Mouse (Mus musculus) hindbrain, embryonic 14.5 days (tissue): ENCODE data around the gene 1700028J19Rik. TPM values are rescaled to one million over a fixed set of nuclear protein-coding genes. Genes with fewer than 3 reads are reported as not detected.

Experiments used
- ATAC-seq: fragments of 200-750 bp; cut with Nextera tagmentation; 2 replicates; pipeline ENCODE4 v1.8.0; 2017; ENCODE audit warnings: moderate number of reproducible peaks, mild to moderate bottlenecking, moderate TSS enrichment, moderate library complexity; ENCODE audit not compliant: low FRiP score
- DNase-seq: peaks from one replicate; pipeline ENCODE4 v3.0.0-alpha.2; 2015; ENCODE audit warnings: low spot score
- H3K27ac ChIP-seq: fragments of 300-500 bp; sonication (generic); 2 replicates; pipeline ENCODE4 v1.5.1; 2014; ENCODE audit warnings: mild to moderate bottlenecking, moderate library complexity
- H3K27me3 ChIP-seq: fragments of 300-500 bp; sonication (generic); 2 replicates; pipeline ENCODE4 v1.6.1; 2014; ENCODE audit warnings: mild to moderate bottlenecking, low read length, mixed read lengths; ENCODE audit not compliant: control insufficient read depth, insufficient read depth
- H3K36me3 ChIP-seq: fragments of 300-500 bp; sonication (generic); replicated peaks from 2 replicates; pipeline ENCODE4 v1.6.1; 2014; ENCODE audit not compliant: control insufficient read depth, insufficient read depth
- H3K4me1 ChIP-seq: fragments of 300-500 bp; sonication (generic); replicated peaks from 2 replicates; pipeline ENCODE4 v1.6.1; 2014; ENCODE audit warnings: antibody characterized with exemption, low read length, mixed read lengths; ENCODE audit not compliant: control insufficient read depth, insufficient read depth
- H3K4me2 ChIP-seq: fragments of 300-500 bp; sonication (generic); replicated peaks from 2 replicates; pipeline ENCODE4 v1.6.1; 2014; ENCODE audit warnings: mild to moderate bottlenecking, moderate library complexity
- H3K4me3 ChIP-seq: fragments of 300-500 bp; sonication (generic); replicated peaks from 2 replicates; pipeline ENCODE4 v1.5.1; 2014; ENCODE audit warnings: mild to moderate bottlenecking, low read length
- H3K9ac ChIP-seq: fragments of 300-500 bp; sonication (generic); 2 replicates; pipeline ENCODE4 v1.6.1; 2014
- H3K9me3 ChIP-seq: fragments of 300-500 bp; sonication (generic); 2 replicates; pipeline ENCODE4 v1.6.1; 2016; ENCODE audit warnings: low read length; ENCODE audit not compliant: control insufficient read depth
- WGBS: fragments of 180-500 bp; shearing (Covaris S2); extraction: QIAGEN DNeasy Blood & Tissue Kit; methylation state at CpG from one replicate; pipeline ENCODE4 v1.1.7; 2014; 5-methylcytosine and 5-hydroxymethylcytosine counted together
- polyA plus RNA-seq: library from polyadenylated mRNA; unstranded; fragments of >200 nt; fragmentation: Nextera tagmentation; extraction: Ambion mirVana; gene quantifications from 2 replicates; pipeline ENCODE4 v1.2.1, GENCODE M21; 2014

1700028J19Rik gene
- polyA plus RNA-seq: 1.6 and 1.8 TPM in 2 replicates

DNA sequence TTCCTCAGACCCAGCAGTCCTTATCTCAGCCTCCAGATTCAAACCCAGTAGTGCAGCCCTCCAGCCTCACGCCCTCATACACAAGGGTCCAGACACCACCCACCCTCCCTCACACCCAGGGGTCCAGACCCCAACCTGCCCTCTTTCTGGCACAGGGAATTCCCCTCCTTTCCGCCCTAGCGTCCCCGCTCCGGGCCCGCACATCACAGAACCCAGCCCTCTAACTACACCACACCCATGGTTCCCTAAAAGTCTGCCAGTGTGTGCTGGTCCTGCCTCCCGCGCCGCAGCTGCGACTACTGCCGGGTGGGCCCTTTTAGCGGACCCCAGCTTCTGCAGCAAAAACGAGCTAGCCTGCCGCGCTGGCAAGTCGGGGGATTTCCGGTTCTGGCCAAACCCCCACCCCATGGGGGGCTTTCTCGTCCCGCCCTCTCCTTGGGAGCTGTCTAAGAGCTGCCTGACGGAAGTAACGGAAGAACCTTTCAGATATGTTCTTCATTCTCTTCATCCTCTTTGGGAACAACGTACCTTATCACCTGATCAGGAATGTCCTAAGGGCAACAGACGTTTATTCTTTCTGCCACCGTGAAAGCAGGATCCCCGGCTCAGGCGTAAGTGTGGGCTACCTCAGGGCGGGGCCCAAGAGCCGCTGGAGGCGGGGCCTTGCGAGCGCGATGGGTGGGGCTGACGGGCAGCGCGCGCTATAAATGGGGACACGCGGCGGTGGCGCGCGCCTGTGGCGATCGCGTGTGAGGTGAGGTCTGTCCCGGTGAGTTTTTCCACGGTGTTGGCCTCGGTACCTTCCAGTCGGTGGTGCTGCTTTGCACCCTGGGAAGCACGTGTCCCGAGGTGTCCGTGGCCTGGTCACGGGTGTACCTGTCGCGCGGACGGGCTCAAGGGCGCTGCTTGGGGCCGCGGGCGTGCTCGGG, at the start of gene 1700028J19Rik, which contains the start of gene 2410002F23Rik:
1700028J19Rik (minus strand) TSS at position 641 of the 929 bp plus-strand sequence.
2410002F23Rik (plus strand) TSS at position 668 of the 929 bp plus-strand sequence.
- WGBS: under 1% methylated on average over 62 of the region's 62 CpGs
- Histone ChIP-seq H3K9ac (peak within 1 kb of the TSS; percentile 96), H3K9me3 (no peaks in the 10 kb centered on the region), H3K36me3 (peaks cover 36% of the 10 kb centered on the region), H3K27me3 (no peaks in the 10 kb centered on the region), H3K4me2 (peak within 1 kb of the TSS; percentile 74), H3K27ac (peak within 1 kb of the TSS; percentile 96), H3K4me1 (peaks cover 13% of the 10 kb centered on the region), H3K4me3 (peak within 1 kb of the TSS; percentile 86)
- ATAC-seq (peak; percentile 89), DNase-seq (peak; percentile 96)

DNA sequence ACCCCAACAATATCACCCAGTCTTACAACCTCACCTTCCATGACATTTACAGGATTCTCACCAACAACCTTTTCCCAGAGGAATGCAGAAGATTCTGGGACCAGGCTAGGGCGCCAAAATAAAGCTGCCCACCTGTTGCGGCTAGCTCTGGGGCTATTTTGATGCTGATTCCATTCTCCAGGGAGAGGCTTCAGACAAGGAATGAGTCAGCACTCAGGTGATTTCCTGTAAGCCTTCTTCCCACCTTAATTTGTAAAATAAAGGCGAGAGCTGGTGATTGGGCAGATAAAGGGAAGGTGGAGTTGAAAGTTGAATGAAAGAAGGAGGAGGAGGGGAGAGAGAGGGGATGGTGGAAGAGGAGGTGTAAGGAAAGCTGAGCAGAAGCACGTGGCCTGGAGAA, 44.9 kb upstream of the 1700028J19Rik start:
- no peaks in the 10 kb centered on the region for H3K4me1 ChIP-seq
- H3K9ac ChIP-seq: no peak overlapping the region
- H3K27ac ChIP-seq: no peak overlapping the region
- no peaks in the 10 kb centered on the region for H3K36me3 ChIP-seq
- ATAC-seq (no peak), DNase-seq (no peak)
- WGBS: 49% methylated on average over 4 of the region's 4 CpGs
- H3K4me3 ChIP-seq: no peak overlapping the region
- H3K27me3 ChIP-seq: no peaks in the 10 kb centered on the region
- no peak overlapping the region for H3K4me2 ChIP-seq
- peaks cover 4% of the 10 kb centered on the region; the same call in 1 of the 2 replicates for H3K9me3 ChIP-seq

DNA sequence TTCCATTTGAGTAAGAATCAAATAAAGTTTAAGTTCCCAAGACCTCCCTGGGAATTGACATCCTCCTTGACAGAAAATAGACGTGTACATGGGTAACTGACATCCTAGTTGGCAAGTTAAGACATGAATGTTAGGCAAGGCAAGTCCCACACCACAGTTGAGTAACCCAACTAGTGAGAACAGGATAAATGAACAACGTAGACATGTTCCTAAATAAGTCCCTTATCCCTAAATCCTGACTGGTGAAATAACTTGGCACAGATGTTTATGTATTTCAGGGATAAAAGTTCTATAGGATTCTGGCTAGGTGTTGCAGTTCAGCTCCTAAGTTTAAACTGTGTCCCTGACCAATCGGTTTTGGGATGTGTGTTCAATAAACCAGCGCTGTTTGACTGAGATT, 44.5 kb upstream of the 1700028J19Rik start:
- no peaks in the 10 kb centered on the region for H3K36me3 ChIP-seq
- H3K27me3 ChIP-seq: no peaks in the 10 kb centered on the region
- DNase-seq (no peak), ATAC-seq (no peak)
- H3K4me3 ChIP-seq: no peak overlapping the region
- H3K4me1 ChIP-seq: no peaks in the 10 kb centered on the region
- WGBS: 83% methylated on average over 4 of the region's 4 CpGs
- peaks cover 4% of the 10 kb centered on the region; the same call in 1 of the 2 replicates for H3K9me3 ChIP-seq
- no peak overlapping the region for H3K27ac ChIP-seq
- no peak overlapping the region for H3K4me2 ChIP-seq
- no peak overlapping the region for H3K9ac ChIP-seq

DNA sequence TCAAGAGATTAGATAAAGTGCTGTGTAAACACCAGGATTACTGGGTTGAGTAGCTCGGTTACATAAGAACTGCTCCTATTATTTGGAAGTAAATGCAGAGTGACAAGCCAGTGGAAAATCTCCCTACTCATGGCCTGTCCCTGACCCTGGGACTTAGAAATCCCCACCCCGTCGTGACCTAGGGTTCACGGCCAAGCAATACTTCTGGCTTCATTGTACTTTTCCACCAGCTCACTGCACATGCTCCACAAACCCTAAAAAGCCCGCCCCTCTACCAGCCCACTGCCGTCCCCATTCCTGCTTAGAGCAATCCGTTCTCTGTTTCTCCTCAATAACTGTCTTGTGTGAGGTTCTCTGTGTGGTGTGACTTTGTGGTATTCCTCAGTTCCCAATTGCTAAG, 41.3 kb upstream of the 1700028J19Rik start:
- Histone ChIP-seq H3K27ac (no peak overlapping the region), H3K9ac (no peak overlapping the region), H3K4me1 (no peaks in the 10 kb centered on the region), H3K27me3 (no peaks in the 10 kb centered on the region), H3K9me3 (peaks cover 4% of the 10 kb centered on the region; the same call in 1 of the 2 replicates), H3K36me3 (no peaks in the 10 kb centered on the region), H3K4me2 (no peak overlapping the region), H3K4me3 (no peak overlapping the region)
- DNase-seq: no peak
- ATAC-seq: no peak
- 73% methylated on average over 7 of the region's 7 CpGs for WGBS

DNA sequence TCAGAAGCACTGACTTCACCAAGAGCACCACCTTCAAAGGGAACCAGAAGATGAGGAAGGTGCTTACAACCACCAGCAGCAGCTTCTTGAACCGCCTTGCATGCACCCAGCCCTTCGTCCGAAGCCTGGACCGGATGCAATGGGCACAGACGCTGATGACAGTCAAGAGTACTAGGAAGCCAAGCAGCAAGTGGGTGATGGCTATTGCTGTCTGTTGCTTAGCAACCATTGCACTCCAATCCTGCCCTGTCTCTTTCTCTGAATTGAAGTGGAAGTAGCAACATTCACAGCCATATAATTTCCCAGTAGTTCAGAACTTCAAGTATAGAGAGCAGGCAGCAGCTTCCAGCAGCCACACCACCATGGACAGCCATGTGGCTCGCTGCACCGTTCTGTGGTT, 35.1 kb upstream of the 1700028J19Rik start:
- Histone ChIP-seq H3K4me2 (no peak overlapping the region), H3K9ac (no peak overlapping the region), H3K4me1 (no peaks in the 10 kb centered on the region), H3K4me3 (no peak overlapping the region), H3K27ac (no peak overlapping the region), H3K27me3 (no peaks in the 10 kb centered on the region), H3K36me3 (no peaks in the 10 kb centered on the region), H3K9me3 (no peaks in the 10 kb centered on the region; the same call in 1 of the 2 replicates)
- WGBS: 67% methylated on average over 7 of the region's 7 CpGs
- DNase-seq (no peak), ATAC-seq (no peak)

DNA sequence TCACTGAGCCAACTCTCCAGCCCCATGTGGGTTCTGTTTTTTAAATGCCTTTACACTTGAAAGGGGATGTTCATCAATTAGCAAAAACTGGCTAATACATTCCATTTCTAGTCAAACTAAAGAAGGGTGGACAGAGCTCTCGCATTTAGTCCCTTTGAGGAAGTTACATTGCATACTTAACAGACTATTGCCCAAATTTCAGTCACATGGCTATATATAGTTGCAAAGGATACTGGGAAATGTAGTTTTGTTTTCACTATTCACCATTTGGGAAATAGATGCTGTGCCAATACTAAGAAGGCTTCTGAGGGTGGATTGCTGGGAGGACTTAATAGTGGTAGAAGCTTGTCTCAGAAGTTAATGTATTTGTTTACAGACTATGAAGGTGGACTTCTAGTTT, 34.5 kb upstream of the 1700028J19Rik start:
- no peak for ATAC-seq
- 67% methylated on average over 1 of the region's 1 CpGs for WGBS

DNA sequence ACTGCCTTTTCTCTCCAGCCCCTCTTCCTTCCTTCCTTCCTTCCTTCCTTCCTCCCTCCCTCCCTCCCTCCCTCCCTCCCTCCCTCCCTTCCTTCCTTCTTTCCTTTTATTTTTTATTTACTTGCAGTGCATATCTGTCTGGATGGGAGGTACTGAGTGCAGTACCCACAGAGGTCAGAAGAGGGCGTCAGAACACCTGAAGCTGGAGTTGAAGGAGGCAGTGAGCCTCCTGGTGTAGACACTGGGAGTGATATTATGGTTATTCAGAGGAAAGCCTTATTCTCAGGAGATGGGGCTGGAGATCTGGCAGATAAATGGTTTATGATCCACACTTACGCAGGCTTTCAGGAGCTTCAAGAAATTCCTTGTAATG, 30.7 kb upstream of the 1700028J19Rik start:
- H3K9ac ChIP-seq: no peak overlapping the region
- ATAC-seq (no peak), DNase-seq (no peak)
- WGBS: 39% methylated on average over 2 of the region's 2 CpGs
- no peaks in the 10 kb centered on the region for H3K9me3 ChIP-seq
- no peaks in the 10 kb centered on the region for H3K36me3 ChIP-seq
- no peaks in the 10 kb centered on the region for H3K27me3 ChIP-seq
- no peak overlapping the region for H3K27ac ChIP-seq
- H3K4me3 ChIP-seq: no peak overlapping the region
- no peak overlapping the region for H3K4me2 ChIP-seq
- H3K4me1 ChIP-seq: no peaks in the 10 kb centered on the region

More for the DNA sequence above, 34.5 kb upstream of the 1700028J19Rik start:
- Histone ChIP-seq H3K27ac (no peak overlapping the region), H3K4me3 (no peak overlapping the region), H3K9ac (no peak overlapping the region), H3K4me1 (no peaks in the 10 kb centered on the region), H3K36me3 (no peaks in the 10 kb centered on the region), H3K27me3 (no peaks in the 10 kb centered on the region), H3K9me3 (no peaks in the 10 kb centered on the region), H3K4me2 (no peak overlapping the region)
- DNase-seq: no peak

DNA sequence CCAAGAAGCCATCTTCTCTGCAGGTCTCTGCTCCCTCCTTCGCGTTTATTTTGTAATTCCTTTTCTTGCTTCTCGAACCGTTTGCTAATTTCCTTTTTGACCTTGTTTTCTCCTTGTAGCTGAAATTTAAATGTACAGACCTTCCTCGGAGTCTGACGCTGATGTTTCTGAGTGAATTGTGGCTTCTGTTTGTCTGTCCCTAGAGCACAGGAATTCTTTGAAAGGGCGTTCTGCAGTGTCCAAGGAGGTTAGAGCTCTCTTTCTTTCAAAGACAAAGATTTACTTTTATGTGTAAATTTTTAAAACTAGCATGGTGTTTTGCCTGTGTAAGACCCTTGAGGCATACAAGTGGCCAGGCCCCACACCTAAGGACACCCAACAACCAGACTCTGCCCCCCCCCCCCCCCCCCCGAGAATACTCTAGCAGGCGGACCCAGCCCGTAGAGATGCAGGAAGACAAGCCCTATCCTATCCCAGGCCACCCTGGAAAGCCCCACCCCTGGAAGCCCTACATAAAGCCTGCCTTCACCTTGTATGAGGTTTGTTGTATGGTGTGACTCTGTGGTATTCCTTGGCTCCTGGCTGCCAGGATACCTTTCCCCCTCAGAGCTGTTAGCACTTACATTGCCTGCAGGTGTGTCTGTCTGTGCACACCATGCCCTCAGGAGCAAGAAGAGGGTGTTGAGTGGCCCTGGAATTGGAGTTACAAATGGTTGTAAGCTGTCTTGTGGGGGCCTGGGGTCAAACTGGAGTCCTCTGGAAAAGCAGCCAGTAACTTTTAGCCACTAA, 30.2 kb upstream of the 1700028J19Rik start:
- no peak overlapping the region for H3K9ac ChIP-seq
- H3K27me3 ChIP-seq: no peaks in the 10 kb centered on the region
- no peak overlapping the region for H3K4me3 ChIP-seq
- H3K27ac ChIP-seq: no peak overlapping the region
- H3K4me2 ChIP-seq: no peak overlapping the region
- H3K36me3 ChIP-seq: no peaks in the 10 kb centered on the region
- DNase-seq: no peak
- no peaks in the 10 kb centered on the region for H3K9me3 ChIP-seq
- H3K4me1 ChIP-seq: no peaks in the 10 kb centered on the region
- ATAC-seq: no peak
- WGBS: 68% methylated on average over 8 of the region's 10 CpGs

DNA sequence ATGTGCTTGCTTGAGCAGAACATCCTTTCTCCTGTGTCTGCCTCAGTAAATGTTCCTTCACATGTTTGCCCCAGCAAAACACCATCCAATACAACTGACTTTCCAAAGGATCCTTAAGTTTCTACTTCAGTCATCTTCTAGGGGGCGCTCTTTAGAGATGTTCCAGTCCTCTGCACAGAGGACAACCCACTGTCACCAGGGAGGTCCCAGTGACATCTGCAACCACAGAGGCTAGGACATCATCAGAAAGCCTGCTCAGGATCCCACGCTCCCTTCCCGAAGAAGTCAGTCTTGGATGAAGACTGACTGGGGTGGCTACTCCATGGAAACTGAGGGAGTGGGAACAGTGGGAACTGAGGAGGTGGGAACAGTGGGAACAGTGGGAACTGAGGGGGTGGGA, 29.1 kb upstream of the 1700028J19Rik start:
- H3K36me3 ChIP-seq: no peaks in the 10 kb centered on the region
- H3K9ac ChIP-seq: no peak overlapping the region
- no peak overlapping the region for H3K4me3 ChIP-seq
- no peak overlapping the region for H3K4me2 ChIP-seq
- ATAC-seq (no peak), DNase-seq (no peak)
- H3K27ac ChIP-seq: no peak overlapping the region
- no peaks in the 10 kb centered on the region for H3K27me3 ChIP-seq
- no peaks in the 10 kb centered on the region for H3K4me1 ChIP-seq
- 78% methylated on average over 3 of the region's 3 CpGs for WGBS
- no peaks in the 10 kb centered on the region for H3K9me3 ChIP-seq
